Mouse (Mus musculus) bone marrow macrophage, adult 2 months (primary cell): Measurements from ENCODE around the gene Med12l.

Source experiments
- CTCF ChIP-seq: IDR thresholded peaks from 2 replicates; pipeline ENCODE4 v1.5.1; 2012; ENCODE audit warnings: low read depth, mild to moderate bottlenecking, low read length, moderate library complexity
- POLR2A ChIP-seq: IDR thresholded peaks from 2 replicates; pipeline ENCODE4 v1.6.1; 2012; ENCODE audit warnings: mild to moderate bottlenecking, low read depth, low read length, borderline replicate concordance

GRCm38 (mm10) chr3:59098540-59098939 is 92.9 kb downstream of the Med12l start:
- TF ChIP-seq CTCF (no peak), POLR2A (no peak)
